Mouse (Mus musculus) intestine, embryonic 16.5 days (tissue): ENCODE data around the gene Tedc2. TPM values are rescaled to one million over a fixed set of nuclear protein-coding genes. Genes with fewer than 3 reads are reported as not detected.
A peak's percentile ranks its signal among the peaks of the same experiment; 100 is the strongest.

Experiments used
- ATAC-seq: fragments of 200-750 bp; cut with Nextera tagmentation; 2 replicates; pipeline ENCODE4 v1.8.0; 2017; ENCODE audit warnings: moderate TSS enrichment, moderate library complexity
- H3K27ac ChIP-seq: fragments of 300-500 bp; sonication (generic); 2 replicates; pipeline ENCODE4 v1.5.1; 2014; ENCODE audit warnings: mild to moderate bottlenecking, low read length
- H3K27me3 ChIP-seq: fragments of 300-500 bp; sonication (generic); replicated peaks from 2 replicates; pipeline ENCODE4 v1.6.1; 2014; ENCODE audit warnings: low read length, control low read depth, mixed read lengths; ENCODE audit not compliant: control insufficient read depth, insufficient read depth
- H3K36me3 ChIP-seq: fragments of 300-500 bp; sonication (generic); 2 replicates; pipeline ENCODE4 v1.6.1; 2014; ENCODE audit warnings: low read length, control low read depth; ENCODE audit not compliant: control insufficient read depth, insufficient read depth
- H3K4me1 ChIP-seq: fragments of 300-500 bp; sonication (generic); 2 replicates; pipeline ENCODE4 v1.6.1; 2014; ENCODE audit warnings: low read length, control low read depth, mixed read lengths; ENCODE audit not compliant: control insufficient read depth, insufficient read depth
- H3K4me2 ChIP-seq: fragments of 300-500 bp; sonication (generic); 2 replicates; pipeline ENCODE4 v1.6.1; 2014; ENCODE audit warnings: low read depth, low read length, control low read depth
- H3K4me3 ChIP-seq: fragments of 300-500 bp; sonication (generic); 2 replicates; pipeline ENCODE4 v1.5.1; 2014; ENCODE audit warnings: mild to moderate bottlenecking, low read length
- H3K9ac ChIP-seq: fragments of 300-500 bp; sonication (generic); 2 replicates; pipeline ENCODE4 v1.6.1; 2014; ENCODE audit warnings: low read depth, low read length
- H3K9me3 ChIP-seq: fragments of 300-500 bp; sonication (generic); 2 replicates; pipeline ENCODE4 v1.6.1; 2016; ENCODE audit warnings: low read length, control low read depth; ENCODE audit not compliant: control insufficient read depth
- WGBS: fragments of 180-500 bp; shearing (Covaris S2); extraction: QIAGEN DNeasy Blood & Tissue Kit; methylation state at CpG from one replicate; pipeline ENCODE4 v1.1.7; 2014; 5-methylcytosine and 5-hydroxymethylcytosine counted together
- polyA plus RNA-seq: library from polyadenylated mRNA; unstranded; fragments of >200 nt; fragmentation: Nextera tagmentation; extraction: Ambion mirVana; gene quantifications from 2 replicates; pipeline ENCODE4 v1.2.1, GENCODE M21; 2015

The Tedc2 gene
- polyA plus RNA-seq, 1 experiment from 2014 or later: 8.7 TPM

GRCm38 (mm10) chr17:24248641-24249040 is 28.0 kb upstream of the Tedc2 start:
- peaks cover 14% of the 10 kb centered on the region for H3K4me1 ChIP-seq
- H3K9me3 ChIP-seq: peaks cover 7% of the 10 kb centered on the region; the same call in 1 of the 2 replicates
- 97% methylated on average over 2 of the region's 2 CpGs for WGBS
- no peak overlapping the region for H3K27ac ChIP-seq
- H3K36me3 ChIP-seq: peaks cover 27% of the 10 kb centered on the region
- no peak overlapping the region for H3K9ac ChIP-seq
- ATAC-seq: no peak
- H3K27me3 ChIP-seq: no peaks in the 10 kb centered on the region
- no peak overlapping the region for H3K4me3 ChIP-seq
- H3K4me2 ChIP-seq: no peak overlapping the region

DNA sequence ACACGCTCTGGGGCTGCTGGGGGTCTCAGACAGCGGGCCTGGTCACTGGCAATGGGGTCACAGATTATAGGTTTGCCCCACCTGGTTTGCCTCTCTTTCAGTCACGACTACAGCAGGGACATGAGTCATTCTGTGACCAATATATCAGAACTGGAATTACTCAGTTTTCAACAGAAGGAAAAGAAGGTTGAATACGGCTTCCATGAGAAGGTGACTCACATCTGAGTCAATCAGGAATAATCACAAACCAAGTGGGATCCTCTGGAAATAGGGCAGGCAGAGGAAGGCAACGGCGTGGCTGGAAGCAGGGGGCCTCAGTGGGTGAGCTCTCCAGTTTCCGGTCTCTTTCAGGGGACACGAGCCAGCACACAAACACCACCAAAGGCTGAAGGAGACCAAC is 23.4 kb upstream of the Tedc2 start:
- Histone ChIP-seq H3K9me3 (peaks cover 7% of the 10 kb centered on the region; the same call in 1 of the 2 replicates), H3K4me3 (no peak overlapping the region), H3K27me3 (no peaks in the 10 kb centered on the region), H3K36me3 (peaks cover 55% of the 10 kb centered on the region), H3K27ac (no peak overlapping the region), H3K4me1 (no peaks in the 10 kb centered on the region), H3K4me2 (no peak overlapping the region), H3K9ac (no peak overlapping the region)
- WGBS: 97% methylated on average over 8 of the region's 8 CpGs
- ATAC-seq: no peak

DNA sequence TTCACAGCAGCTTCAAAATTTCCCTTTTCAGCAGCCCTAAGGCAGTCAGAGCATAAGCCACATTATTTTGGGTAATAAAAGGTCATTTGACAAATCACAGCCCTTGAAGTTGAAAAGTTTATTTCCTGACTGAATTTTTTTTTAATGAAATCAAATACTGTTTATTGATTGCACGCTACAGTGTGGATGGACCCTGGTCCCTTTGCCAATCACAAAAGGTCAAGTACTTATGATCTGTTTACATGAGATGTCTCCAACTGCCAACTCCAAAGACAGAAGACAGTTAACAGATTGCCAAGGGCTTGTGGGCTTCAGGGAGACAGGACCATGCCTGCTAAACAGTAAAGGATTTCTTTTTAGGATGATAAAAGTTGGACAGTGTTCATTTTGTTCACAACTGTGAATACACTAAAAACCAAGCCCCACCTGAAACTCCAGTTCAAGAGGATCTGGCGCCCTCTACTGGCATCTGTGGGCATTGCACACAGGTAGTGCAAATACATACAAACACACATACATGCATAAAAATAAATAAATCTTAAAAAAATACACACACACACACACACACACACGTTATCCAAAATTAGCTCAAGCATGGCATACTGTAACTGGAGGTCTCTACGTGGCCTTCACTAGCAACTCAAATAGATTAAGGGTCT is 22.8 kb upstream of the Tedc2 start:
- Histone ChIP-seq H3K27me3 (no peaks in the 10 kb centered on the region), H3K36me3 (peaks cover 54% of the 10 kb centered on the region), H3K27ac (no peak overlapping the region), H3K9ac (no peak overlapping the region), H3K4me1 (no peaks in the 10 kb centered on the region), H3K9me3 (peaks cover 7% of the 10 kb centered on the region; the same call in 1 of the 2 replicates), H3K4me3 (no peak overlapping the region), H3K4me2 (no peak overlapping the region)
- WGBS: 83% methylated on average over 4 of the region's 4 CpGs
- no peak for ATAC-seq

- Histone ChIP-seq H3K27ac (no peak overlapping the region), H3K4me2 (no peak overlapping the region), H3K4me1 (no peaks in the 10 kb centered on the region), H3K36me3 (peaks cover 41% of the 10 kb centered on the region), H3K9ac (no peak overlapping the region), H3K4me3 (no peak overlapping the region), H3K27me3 (no peaks in the 10 kb centered on the region), H3K9me3 (no peaks in the 10 kb centered on the region)
- no peak for ATAC-seq
- 92% methylated on average over 7 of the region's 7 CpGs for WGBS
These were observed 16.3 kb upstream of the Tedc2 start for GRCm38 (mm10) chr17:24236921-24237320.

DNA sequence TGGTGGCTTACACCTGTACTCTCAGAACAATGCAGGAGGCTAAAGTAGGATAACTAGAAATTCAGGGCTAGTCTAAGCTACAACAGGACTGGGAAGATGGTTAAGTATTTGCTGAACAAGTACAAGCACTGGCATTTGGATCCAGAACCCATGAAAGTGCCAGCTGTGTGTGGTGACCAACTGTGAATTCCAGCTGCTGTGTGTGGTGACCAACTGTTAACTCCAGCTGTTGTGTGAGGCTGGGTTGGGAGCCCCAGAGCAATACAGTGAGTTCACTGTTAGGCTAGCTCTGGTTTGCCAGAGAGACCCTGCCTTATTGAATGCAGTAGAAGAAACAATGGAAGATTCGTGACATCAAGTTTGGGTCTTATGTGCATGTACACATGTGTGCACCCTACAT is 15.8 kb upstream of the Tedc2 start:
- no peak for ATAC-seq
- WGBS: 100% methylated on average over 1 of the region's 1 CpGs
- Histone ChIP-seq H3K4me1 (no peaks in the 10 kb centered on the region), H3K9me3 (no peaks in the 10 kb centered on the region), H3K27ac (no peak overlapping the region), H3K4me2 (no peak overlapping the region), H3K36me3 (peaks cover 41% of the 10 kb centered on the region), H3K4me3 (no peak overlapping the region), H3K27me3 (no peaks in the 10 kb centered on the region), H3K9ac (no peak overlapping the region)

- 85% methylated on average over 7 of the region's 7 CpGs for WGBS
- no peak overlapping the region for H3K4me3 ChIP-seq
- H3K9me3 ChIP-seq: no peaks in the 10 kb centered on the region
- no peak overlapping the region for H3K27ac ChIP-seq
- H3K36me3 ChIP-seq: peaks cover 32% of the 10 kb centered on the region
- no peaks in the 10 kb centered on the region for H3K4me1 ChIP-seq
- no peak for ATAC-seq
- H3K4me2 ChIP-seq: no peak overlapping the region
- no peaks in the 10 kb centered on the region for H3K27me3 ChIP-seq
- no peak overlapping the region for H3K9ac ChIP-seq
These were observed 7.3 kb upstream of the Tedc2 start for GRCm38 (mm10) chr17:24227941-24228340.

DNA sequence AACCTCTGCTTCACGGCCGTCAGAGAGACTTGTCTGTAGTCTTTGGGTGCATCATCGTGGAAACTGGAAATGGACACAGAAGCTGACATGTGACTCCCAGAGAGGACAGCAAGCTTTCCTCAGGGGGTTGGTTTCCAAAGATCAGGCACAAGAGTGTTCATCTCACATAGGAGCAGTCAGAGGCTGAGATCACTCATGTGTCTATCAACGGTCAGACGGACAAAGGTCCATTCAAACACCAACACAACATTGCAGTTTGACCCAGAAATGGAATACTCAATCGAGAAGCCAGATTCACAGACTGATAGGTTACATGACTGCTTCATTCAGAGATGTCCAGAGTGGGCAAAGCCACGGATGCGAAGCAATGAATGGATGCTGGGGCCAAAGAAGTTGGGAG is 6.1 kb upstream of the Tedc2 start:
- Histone ChIP-seq H3K4me3 (no peak overlapping the region), H3K36me3 (peaks cover 31% of the 10 kb centered on the region), H3K27me3 (no peaks in the 10 kb centered on the region), H3K9me3 (no peaks in the 10 kb centered on the region), H3K4me1 (no peaks in the 10 kb centered on the region), H3K9ac (no peak overlapping the region), H3K4me2 (no peak overlapping the region), H3K27ac (no peak overlapping the region)
- WGBS: 92% methylated on average over 8 of the region's 8 CpGs
- no peak for ATAC-seq

- H3K9me3 ChIP-seq: no peaks in the 10 kb centered on the region
- H3K4me2 ChIP-seq: no peak overlapping the region
- H3K9ac ChIP-seq: no peak overlapping the region
- H3K27ac ChIP-seq: no peak overlapping the region
- ATAC-seq: peak; percentile 47; the same call in 1 of the 2 replicates
- WGBS: 89% methylated on average over 5 of the region's 5 CpGs
- H3K4me3 ChIP-seq: no peak overlapping the region
- H3K27me3 ChIP-seq: no peaks in the 10 kb centered on the region
- peaks cover 30% of the 10 kb centered on the region for H3K36me3 ChIP-seq
- 0 out of 2 replicates have a peak, but pooled peaks cover 2% of the 10 kb centered on the region for H3K4me1 ChIP-seq
These were observed 5.2 kb upstream of the Tedc2 start for GRCm38 (mm10) chr17:24225851-24226250.

DNA sequence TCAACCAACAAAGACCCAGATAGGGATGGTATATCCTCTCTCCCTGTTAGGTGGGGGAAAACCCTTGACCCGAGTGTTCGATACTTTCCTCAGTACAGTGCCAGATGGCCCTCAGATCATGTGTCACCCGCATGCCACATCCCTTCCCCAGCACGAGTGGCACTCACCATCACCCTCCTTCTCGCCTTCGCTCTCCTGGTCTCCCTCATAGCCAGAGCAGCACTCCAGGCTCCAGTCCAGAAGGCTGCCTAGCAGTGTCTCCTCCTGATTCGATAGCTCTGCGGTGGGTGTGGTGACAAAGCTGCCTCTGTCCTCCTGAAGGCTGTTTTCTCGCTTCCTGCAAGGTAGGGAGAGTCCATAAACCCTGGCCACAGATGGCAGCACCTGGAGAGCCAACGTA is 4.1 kb upstream of the Tedc2 start:
- WGBS: 91% methylated on average over 10 of the region's 10 CpGs
- no peaks in the 10 kb centered on the region for H3K27me3 ChIP-seq
- H3K4me2 ChIP-seq: no peak overlapping the region
- no peak overlapping the region for H3K27ac ChIP-seq
- no peak overlapping the region for H3K9ac ChIP-seq
- H3K36me3 ChIP-seq: peaks cover 30% of the 10 kb centered on the region
- H3K4me3 ChIP-seq: no peak overlapping the region
- no peaks in the 10 kb centered on the region for H3K9me3 ChIP-seq
- no peak for ATAC-seq
- H3K4me1 ChIP-seq: peaks cover 6% of the 10 kb centered on the region

DNA sequence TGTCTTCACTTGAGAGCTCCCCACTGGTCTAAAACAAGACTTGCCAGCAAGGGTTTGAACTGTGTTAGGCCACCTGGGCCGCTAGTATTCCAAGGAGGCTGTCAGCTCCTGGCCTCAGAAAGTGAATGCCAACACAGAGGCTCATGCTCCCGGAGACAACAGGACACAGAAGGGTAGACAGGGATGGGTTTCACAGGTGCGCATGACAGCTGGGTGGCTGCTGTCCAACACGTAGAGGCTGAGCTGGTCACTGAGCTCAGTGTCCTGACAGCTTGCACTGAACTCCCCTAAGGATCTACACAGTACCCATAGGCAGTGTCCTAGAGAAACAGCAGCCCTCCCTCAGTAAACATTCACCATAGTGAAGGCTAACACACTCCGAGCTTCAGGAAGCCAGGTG is 2.9 kb upstream of the Tedc2 start:
- Histone ChIP-seq H3K4me2 (no peak overlapping the region), H3K27me3 (no peaks in the 10 kb centered on the region), H3K4me1 (peaks cover 10% of the 10 kb centered on the region), H3K9me3 (no peaks in the 10 kb centered on the region), H3K9ac (no peak overlapping the region), H3K4me3 (no peak overlapping the region), H3K27ac (no peak overlapping the region), H3K36me3 (peaks cover 30% of the 10 kb centered on the region)
- ATAC-seq: no peak
- WGBS: 88% methylated on average over 5 of the region's 5 CpGs
